Mouse (Mus musculus): Measurements from ENCODE around the gene Greb1.

DNA sequence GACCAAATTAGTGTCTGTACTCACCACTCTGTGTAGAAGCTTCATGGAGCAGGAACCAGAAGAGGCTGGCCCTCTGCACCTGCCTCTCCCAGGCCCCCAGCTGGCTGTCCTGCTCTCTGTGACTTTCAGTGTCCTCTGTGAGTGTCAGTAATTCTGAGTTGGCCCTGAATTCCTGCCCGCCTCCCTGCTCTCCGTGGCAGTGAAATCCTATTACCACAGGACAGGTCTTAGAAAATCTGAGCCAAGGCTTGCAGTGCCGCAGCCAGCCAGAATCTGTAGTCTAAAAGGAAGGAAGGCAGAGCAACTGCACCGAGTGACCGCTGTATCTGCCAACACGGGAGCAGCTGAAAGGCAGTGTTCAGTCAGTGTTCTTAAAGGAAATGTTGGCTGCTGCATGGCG lies 20.1 kb upstream of the Greb1 start:
- TF ChIP-seq TAL1 (IDR thresholded peaks at IDR 0.05; ENCODE audit: low read length) (no peak), GATA1 (IDR thresholded peaks at IDR 0.05; ENCODE audit: low read length) (no peak)
